Mouse (Mus musculus): Measurements from ENCODE around the gene Olfr322. TPM values are rescaled to one million over a fixed set of nuclear protein-coding genes. Genes with fewer than 3 reads are reported as not detected.
"Not testable (repeated sequence)": the region's sequence is repeated elsewhere in the genome, so short reads cannot be mapped to it uniquely, and the experiment has no call there.

Gene Olfr322
- polyA plus RNA-seq, 1 experiment from 2014 or later = not detected

DNA sequence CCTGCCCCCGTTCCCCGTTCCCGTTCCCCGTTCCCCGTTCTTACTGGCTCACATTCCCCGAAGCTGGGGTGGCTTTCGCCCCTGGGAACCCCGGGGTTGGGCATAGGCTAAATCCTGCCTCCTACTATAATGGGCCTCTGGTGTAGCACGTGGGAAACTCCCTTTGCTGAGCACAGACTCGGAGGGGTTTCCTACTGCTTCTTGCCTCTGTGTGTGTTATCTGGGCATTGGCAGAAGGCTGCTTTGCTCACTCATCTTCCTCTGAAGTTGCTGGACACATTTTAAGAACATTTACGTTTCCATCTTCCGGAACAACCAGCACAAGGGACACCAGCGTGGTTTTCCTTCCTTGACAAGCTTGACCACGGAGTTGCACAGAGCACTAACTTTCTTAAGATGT is 17.5 kb upstream of the Olfr322 start:
- H3K27me3 ChIP-seq = peaks cover 35% of the 10 kb centered on the region
- H3K27ac ChIP-seq = no peak overlapping the region
- 0 out of 2 replicates have a peak overlapping the region, but pooled peaks have one; percentile 20 for H3K4me3 ChIP-seq
- no peak for ATAC-seq (ENCODE audit: borderline replicate concordance, extremely low read depth, low FRiP score, low TSS enrichment)
- H3K4me2 ChIP-seq = peak overlapping the region; percentile 53
- no peak overlapping the region for H3K9ac ChIP-seq
- H3K4me1 ChIP-seq = peaks cover 7% of the 10 kb centered on the region; the same call in 1 of the 2 replicates
- WGBS = 27% methylated on average over 14 of the region's 14 CpGs
- no peaks in the 10 kb centered on the region for H3K36me3 ChIP-seq
- H3K9me3 ChIP-seq = no peaks in the 10 kb centered on the region

DNA sequence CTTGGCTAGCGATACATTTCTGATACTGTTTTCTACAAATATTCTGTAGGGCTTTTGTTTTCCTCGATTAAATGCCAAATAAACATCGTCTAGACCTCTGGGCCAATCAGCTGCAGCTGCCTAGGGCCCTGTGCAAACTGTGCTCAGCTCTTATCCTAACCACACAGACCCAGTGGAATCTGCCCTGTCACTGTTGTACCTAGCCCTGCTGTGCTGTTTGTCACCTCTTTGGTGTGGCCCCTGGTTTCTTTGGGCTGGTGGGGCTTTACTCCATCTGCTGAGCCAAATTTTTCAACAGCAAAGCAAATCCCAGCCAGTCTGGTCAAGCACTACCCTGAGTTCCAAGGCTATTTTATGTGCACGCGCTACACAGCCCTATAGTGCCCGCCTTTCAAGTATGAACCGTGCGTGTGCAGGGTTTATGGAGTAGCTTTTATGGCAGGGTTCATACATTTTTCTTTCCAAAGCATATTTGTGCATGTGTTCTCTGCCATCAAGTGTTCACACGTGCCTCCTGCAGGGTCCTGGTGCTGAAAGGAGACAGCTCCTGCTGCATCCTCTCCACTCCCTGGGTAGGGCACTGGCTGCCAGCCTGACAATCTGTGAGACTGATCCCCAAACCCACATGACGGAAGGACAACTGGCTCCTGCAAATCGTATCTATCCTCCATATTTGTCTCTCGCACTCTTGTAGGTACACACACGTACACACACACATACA is 16.8 kb upstream of the Olfr322 start:
- Histone ChIP-seq H3K4me1 (peaks cover 7% of the 10 kb centered on the region; the same call in 1 of the 2 replicates), H3K9ac (no peak overlapping the region), H3K4me3 (no peak overlapping the region), H3K4me2 (no peak overlapping the region), H3K27me3 (peaks cover 35% of the 10 kb centered on the region), H3K27ac (no peak overlapping the region), H3K9me3 (no peaks in the 10 kb centered on the region), H3K36me3 (no peaks in the 10 kb centered on the region)
- 71% methylated on average over 13 of the region's 13 CpGs for WGBS
- ATAC-seq (ENCODE audit: borderline replicate concordance, extremely low read depth, low FRiP score, low TSS enrichment) = peak; percentile 73; the same call in 1 of the 2 replicates

DNA sequence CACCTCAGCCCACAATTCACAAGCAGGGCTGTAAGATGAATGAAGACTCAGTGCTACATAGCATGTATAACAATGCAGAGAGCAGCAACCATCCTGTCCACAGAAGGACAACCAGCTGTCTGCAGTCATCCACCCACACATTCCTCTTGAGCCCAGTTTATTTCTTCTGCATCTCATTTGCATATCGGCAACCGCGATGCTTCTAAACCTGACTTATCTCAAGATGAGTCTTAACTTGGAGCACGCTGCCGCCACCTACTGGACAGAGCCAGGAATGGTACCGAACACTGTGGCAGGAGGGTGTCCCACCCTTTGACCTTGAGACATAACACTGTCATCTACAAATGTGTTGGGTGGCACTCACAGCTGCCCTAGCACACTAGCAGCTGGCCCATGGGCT is 15.2 kb upstream of the Olfr322 start:
- ATAC-seq (ENCODE audit: borderline replicate concordance, extremely low read depth, low FRiP score, low TSS enrichment) = no peak
- Histone ChIP-seq H3K27ac (no peak overlapping the region), H3K4me1 (peaks cover 7% of the 10 kb centered on the region; the same call in 1 of the 2 replicates), H3K27me3 (peaks cover 33% of the 10 kb centered on the region), H3K9me3 (no peaks in the 10 kb centered on the region), H3K36me3 (no peaks in the 10 kb centered on the region), H3K9ac (no peak overlapping the region), H3K4me3 (no peak overlapping the region), H3K4me2 (no peak overlapping the region)
- WGBS = 32% methylated on average over 6 of the region's 6 CpGs

DNA sequence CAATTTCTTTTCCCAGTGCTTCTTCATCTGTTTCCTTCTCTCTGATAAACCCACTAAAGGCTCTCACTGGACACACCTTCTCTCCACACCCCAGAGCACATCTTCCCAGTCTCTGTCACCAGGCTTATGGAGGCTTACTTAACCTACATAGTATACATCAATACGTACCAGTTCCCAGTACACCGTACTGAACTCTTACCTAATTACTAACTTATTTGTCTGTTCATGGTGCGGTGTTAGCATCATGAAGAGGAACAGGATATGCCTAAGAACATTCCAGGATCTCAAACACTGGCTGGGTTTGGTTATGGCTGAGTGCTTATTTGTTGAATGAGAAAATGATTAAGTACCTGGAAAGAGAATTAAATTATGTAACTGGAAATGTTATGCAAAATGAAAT is 3.4 kb upstream of the Olfr322 start:
- ATAC-seq (ENCODE audit: borderline replicate concordance, extremely low read depth, low FRiP score, low TSS enrichment) = no peak
- 88% methylated on average over 3 of the region's 3 CpGs for WGBS
- no peak overlapping the region for H3K4me2 ChIP-seq
- H3K36me3 ChIP-seq = no peaks in the 10 kb centered on the region
- H3K4me3 ChIP-seq = no peak overlapping the region
- H3K9ac ChIP-seq = no peak overlapping the region
- H3K4me1 ChIP-seq = no peaks in the 10 kb centered on the region
- H3K27ac ChIP-seq = no peak overlapping the region
- no peaks in the 10 kb centered on the region for H3K27me3 ChIP-seq
- no peaks in the 10 kb centered on the region for H3K9me3 ChIP-seq

DNA sequence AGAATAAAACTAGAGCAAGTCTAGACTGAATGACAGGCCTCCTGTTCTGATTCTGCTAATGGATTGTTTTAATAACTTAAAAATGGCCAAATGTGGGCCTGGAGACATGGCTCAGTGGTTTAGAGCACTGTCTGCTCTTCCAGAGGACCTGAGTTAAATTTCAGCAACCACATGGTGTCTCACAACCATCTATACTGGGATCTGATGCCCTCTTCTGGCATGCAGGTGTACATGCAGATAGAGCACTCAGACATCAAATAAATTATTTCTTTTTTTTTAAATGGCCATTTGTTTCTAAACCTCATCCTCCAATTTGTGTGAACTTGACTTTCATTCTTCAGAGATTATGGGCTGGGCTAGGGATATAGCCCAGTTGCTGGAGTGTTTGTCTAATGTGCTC is 10.7 kb downstream of the Olfr322 start:
- no peaks in the 10 kb centered on the region for H3K9me3 ChIP-seq
- no peaks in the 10 kb centered on the region for H3K27me3 ChIP-seq
- no peak overlapping the region for H3K27ac ChIP-seq
- H3K4me2 ChIP-seq = no peak overlapping the region
- no peak overlapping the region for H3K9ac ChIP-seq
- ATAC-seq (ENCODE audit: borderline replicate concordance, extremely low read depth, low FRiP score, low TSS enrichment) = no peak
- no peaks in the 10 kb centered on the region for H3K4me1 ChIP-seq
- no peaks in the 10 kb centered on the region for H3K36me3 ChIP-seq
- no peak overlapping the region for H3K4me3 ChIP-seq

DNA sequence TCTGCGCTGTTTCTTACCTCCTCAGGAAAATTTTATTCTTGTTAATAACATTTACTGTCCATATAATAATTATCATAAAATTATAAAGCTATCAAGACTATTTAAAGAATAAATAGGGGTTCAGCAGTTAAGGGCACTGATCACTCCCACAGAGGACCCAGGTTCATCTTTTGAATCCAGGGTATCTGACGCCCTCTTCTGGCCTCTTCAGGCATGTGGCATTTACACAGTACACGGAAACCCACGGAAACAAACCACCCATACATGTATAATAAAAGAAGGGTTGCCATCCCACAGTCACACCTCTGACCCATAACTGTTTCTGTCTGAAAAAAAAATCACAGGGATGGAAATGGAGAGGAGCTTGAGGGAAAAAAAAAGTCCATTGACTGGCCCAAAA is 13.2 kb downstream of the Olfr322 start:
- no peak for ATAC-seq (ENCODE audit: borderline replicate concordance, extremely low read depth, low FRiP score, low TSS enrichment)
- H3K9ac ChIP-seq = no peak overlapping the region
- H3K4me2 ChIP-seq = no peak overlapping the region
- no peaks in the 10 kb centered on the region for H3K9me3 ChIP-seq
- no peak overlapping the region for H3K4me3 ChIP-seq
- no peak overlapping the region for H3K27ac ChIP-seq
- no peaks in the 10 kb centered on the region for H3K4me1 ChIP-seq
- no peaks in the 10 kb centered on the region for H3K27me3 ChIP-seq
- 53% methylated on average over 4 of the region's 4 CpGs for WGBS
- H3K36me3 ChIP-seq = no peaks in the 10 kb centered on the region

DNA sequence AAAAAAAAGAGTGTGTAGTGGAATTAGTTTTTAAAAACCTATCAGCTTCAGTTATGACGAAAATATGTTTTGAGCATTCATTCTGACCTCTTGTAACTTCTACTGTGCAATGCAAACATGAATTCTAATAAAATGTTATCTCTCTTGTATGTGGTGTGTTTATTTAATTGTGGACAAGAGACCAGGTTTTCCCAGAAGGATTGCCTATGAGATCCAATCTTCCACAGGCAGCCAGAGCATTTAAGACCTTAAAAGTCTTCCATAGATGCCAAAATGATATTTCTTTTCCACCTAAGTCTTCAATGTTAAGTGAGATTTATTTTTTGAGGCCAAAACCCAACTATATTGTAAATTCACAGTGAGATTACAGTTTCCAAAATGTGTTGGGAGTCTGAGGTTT is 22.2 kb downstream of the Olfr322 start, which contains the start of gene Olfr320:
Gene Olfr320, plus strand, starts transcription at position 301 of the 400 bp plus-strand sequence.
- no peaks in the 10 kb centered on the region for H3K4me1 ChIP-seq
- ATAC-seq (ENCODE audit: borderline replicate concordance, extremely low read depth, low FRiP score, low TSS enrichment) = no peak
- no peak within 1 kb of the TSS for H3K4me2 ChIP-seq
- WGBS = 66% methylated on average over 1 of the region's 1 CpGs
- no peaks in the 10 kb centered on the region for H3K9me3 ChIP-seq
- no peak within 1 kb of the TSS for H3K27ac ChIP-seq
- no peaks in the 10 kb centered on the region for H3K36me3 ChIP-seq
- no peak within 1 kb of the TSS for H3K4me3 ChIP-seq
- no peaks in the 10 kb centered on the region for H3K27me3 ChIP-seq
- no peak within 1 kb of the TSS for H3K9ac ChIP-seq

DNA sequence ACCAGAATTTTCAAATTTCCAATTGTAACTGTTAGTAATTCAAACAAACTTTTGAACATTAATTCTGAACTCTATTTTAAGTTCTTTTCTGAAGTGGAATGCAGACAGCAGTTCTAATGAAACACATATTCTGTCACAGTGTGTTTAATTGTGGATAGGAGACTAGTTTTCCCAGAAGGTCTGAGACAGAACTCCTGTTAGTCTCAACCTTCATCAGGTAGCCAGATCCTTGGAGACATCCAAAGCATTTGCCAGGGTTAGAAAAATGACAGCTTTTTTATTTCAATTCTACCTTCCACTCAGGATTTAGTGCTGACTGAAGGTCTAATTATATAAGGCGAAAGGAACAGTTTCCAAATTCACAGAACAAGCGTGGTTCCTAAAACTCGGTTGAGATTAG is 40.3 kb downstream of the Olfr322 start, which contains the start of gene Olfr319:
Gene Olfr319, plus strand, starts transcription at position 301 of the 400 bp plus-strand sequence.
- Histone ChIP-seq H3K4me1 (no peaks in the 10 kb centered on the region), H3K27me3 (no peaks in the 10 kb centered on the region), H3K4me3 (no peak within 1 kb of the TSS), H3K9me3 (no peaks in the 10 kb centered on the region), H3K36me3 (no peaks in the 10 kb centered on the region), H3K27ac (no peak within 1 kb of the TSS), H3K9ac (no peak within 1 kb of the TSS), H3K4me2 (no peak within 1 kb of the TSS)
- ATAC-seq (ENCODE audit: borderline replicate concordance, extremely low read depth, low FRiP score, low TSS enrichment) = no peak
- WGBS = 80% methylated on average over 3 of the region's 3 CpGs

DNA sequence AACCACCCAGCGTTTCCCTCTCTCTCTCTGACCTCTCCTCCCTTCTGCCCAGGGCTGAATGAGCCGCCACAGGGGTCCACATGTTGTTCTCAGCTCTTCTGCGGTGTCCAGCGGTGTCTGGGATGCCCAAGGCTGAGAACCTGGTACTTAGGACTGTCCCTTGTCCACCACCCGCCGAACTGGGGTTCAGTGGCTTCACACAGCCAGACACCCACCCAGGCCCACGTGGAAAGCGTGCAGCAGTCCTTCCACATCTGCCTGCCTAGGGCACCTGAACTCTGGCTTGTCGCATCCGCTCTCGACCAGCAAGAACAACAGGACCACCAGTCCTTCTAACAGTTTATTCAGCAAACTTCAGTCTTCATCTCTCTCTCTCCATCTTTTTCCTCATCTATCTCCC is 50.5 kb downstream of the Olfr322 start:
- H3K9me3 ChIP-seq = no peaks in the 10 kb centered on the region
- H3K27ac ChIP-seq = no peak overlapping the region
- 83% methylated on average over 11 of the region's 11 CpGs for WGBS
- ATAC-seq (ENCODE audit: borderline replicate concordance, extremely low read depth, low FRiP score, low TSS enrichment) = no peak
- H3K9ac ChIP-seq = no peak overlapping the region
- H3K27me3 ChIP-seq = no peaks in the 10 kb centered on the region
- H3K4me1 ChIP-seq = no peaks in the 10 kb centered on the region
- no peak overlapping the region for H3K4me3 ChIP-seq
- no peak overlapping the region for H3K4me2 ChIP-seq
- no peaks in the 10 kb centered on the region for H3K36me3 ChIP-seq

DNA sequence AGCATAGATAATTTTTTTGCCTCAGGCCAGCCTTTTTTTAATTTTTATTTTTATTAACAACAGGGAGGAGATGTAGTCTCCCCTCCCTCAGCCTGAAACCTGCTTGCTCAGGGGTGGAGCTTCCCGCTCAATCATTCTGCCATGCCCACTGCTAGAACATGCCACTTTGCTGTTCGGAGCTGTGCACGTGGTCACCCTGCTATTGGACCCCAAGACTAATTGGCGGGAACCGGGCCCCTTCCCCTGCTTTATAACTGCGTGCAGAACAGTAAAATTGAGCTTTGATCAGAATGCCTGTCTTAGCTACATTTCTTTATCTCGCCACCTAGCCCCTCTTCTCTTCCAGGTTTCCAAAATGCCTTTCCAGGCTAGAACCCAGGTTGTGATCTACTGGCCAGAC is 59.1 kb downstream of the Olfr322 start:
- 87% methylated on average over 7 of the region's 7 CpGs for WGBS
- not testable (repeated sequence) for H3K4me2 ChIP-seq; H3K9me3 ChIP-seq; ATAC-seq (ENCODE audit: borderline replicate concordance, extremely low read depth, low FRiP score, low TSS enrichment); H3K4me1 ChIP-seq; H3K36me3 ChIP-seq; H3K27me3 ChIP-seq; H3K27ac ChIP-seq; H3K9ac ChIP-seq; H3K4me3 ChIP-seq
